Mouse (Mus musculus): ENCODE results near the gene Rpl9-ps6. TPM values are rescaled to one million over a fixed set of nuclear protein-coding genes. Genes with fewer than 3 reads are reported as not detected.
"Not testable (repeated sequence)": the region's sequence is repeated elsewhere in the genome, so short reads cannot be mapped to it uniquely, and the experiment has no call there.

Rpl9-ps6 gene
- total RNA-seq, 2 experiments from 2014 or later = 57.3 to 98.9 TPM

- no peak for DNase-seq (ENCODE audit: low spot score in 2 of 2)
Measured at GRCm38 (mm10) chr19:32484941-32485660, 18.7 kb upstream of the Rpl9-ps6 start.

GRCm38 (mm10) chr19:32481511-32481910 lies 15.1 kb upstream of the Rpl9-ps6 start:
- no peak for DNase-seq (ENCODE audit: low spot score in 2 of 2)

DNA sequence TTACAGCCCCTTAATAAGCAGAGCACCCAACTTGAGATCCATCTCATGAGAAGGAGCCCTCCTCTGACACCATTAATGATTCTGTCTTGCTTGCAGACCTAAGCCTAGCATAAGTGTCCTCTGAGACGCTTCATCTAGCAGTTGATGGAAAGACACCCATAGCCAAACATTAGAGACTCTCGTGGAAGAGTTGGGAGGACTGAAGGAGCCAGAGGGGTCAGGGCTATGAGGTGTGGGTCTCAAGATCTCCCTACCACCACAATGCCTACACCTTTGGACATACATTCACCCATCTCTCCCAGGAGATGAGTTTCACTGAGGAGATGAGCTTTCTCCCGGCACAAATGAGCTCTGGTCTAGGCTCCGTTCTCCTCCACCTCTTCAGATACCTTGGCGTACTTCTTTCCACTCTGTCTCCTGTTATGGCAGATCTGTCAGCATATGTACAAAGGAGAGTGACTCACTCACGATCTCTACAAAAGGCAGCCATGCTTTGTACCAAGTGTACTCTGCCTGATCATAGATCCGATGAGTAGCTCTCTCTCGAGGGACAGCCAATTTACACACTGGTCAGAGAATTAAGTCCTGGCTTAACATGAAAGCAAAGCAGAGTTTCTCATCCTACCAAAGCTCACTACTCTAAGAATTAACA lies 14.5 kb upstream of the Rpl9-ps6 start:
- DNase-seq (ENCODE audit: low spot score in 2 of 2) = no peak

DNA sequence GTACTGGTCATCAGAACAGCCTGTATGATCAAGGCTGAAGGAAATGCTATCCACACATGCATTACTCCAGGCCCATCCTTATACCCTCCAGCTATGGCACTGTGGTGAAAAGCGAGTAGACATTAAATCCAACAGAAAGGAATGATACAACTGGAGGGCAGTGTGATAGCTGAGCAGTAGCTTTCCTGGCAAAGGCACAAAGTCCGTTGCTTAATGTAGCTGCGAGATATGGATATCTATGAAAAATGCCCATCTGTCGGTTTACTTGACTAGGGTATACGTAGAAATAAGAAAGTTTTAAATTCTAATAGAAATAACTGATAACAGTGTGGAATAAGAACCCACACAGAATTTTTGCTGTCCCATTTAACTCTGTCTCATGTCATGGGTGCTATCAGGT lies 13.9 kb upstream of the Rpl9-ps6 start:
- DNase-seq (ENCODE audit: low spot score in 2 of 2) = no peak

GRCm38 (mm10) chr19:32476712-32477052 lies 10.3 kb upstream of the Rpl9-ps6 start:
- no peak for DNase-seq (ENCODE audit: low spot score in 2 of 2)

GRCm38 (mm10) chr19:32476016-32476711 lies 9.8 kb upstream of the Rpl9-ps6 start:
- DNase-seq (ENCODE audit: low spot score in 2 of 2) = no peak

DNA sequence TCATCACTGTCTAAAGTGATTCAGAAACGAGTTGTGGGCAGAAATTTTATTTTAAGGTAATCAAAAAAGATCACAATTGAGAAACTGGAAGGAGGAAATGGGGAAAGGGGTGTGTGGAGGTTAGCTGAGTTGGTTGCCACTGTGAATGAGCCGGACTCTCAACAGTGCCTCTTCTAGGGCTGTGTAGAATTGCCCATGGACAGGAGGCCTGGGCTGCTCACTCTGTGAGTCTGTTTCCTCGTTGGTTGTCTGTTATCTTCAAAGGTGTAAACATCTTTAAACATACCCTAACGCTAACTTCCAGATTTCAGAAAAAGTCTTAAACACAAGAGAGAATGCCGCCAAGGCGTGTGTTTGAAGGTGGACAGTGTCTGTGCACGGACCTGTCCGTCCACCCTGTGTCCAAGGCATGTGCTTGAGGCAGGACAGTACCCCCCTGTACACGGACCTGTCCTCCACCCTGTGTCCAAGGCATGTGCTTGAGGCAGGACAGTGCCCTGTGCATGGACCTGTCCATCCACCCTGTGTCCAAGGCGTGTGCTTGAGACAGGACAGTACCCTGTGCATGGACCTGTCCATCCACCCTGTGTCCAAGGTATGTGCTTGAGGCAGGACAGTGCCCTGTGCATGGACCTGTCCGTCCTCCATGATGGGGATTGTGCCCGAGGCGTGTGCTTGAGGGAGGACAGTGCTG lies 4.3 kb upstream of the Rpl9-ps6 start:
- DNase-seq (ENCODE audit: low spot score in 2 of 2) = no peak

- peak; percentile 26 to 32 for DNase-seq (ENCODE audit: low spot score in 2 of 2)
Measured at GRCm38 (mm10) chr19:32470059-32470497, 3.7 kb upstream of the Rpl9-ps6 start.

DNA sequence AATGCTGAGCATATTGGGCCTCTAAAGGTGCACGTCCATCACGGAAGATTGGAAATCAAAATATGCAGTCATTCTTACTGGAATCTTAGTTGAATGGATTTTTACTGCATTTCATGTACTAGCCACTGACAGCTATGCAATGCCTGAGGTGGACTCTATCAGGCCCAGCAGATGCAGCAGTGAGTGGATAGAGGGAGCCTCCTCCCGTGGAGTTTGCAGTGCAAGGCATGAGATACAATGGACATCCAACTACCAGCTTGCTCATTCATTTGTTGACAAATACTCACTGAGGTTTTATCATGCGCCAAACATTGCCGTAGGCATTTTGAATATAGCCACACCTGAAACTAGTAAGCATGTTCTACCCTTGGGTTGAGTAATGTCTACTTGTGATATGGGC lies 947 bp upstream of the Rpl9-ps6 start:
- no peak for DNase-seq (ENCODE audit: low spot score in 2 of 2)

- no peak for DNase-seq (ENCODE audit: low spot score in 2 of 2)
Measured at GRCm38 (mm10) chr19:32465228-32465627, 1.1 kb downstream of the Rpl9-ps6 start.

DNA sequence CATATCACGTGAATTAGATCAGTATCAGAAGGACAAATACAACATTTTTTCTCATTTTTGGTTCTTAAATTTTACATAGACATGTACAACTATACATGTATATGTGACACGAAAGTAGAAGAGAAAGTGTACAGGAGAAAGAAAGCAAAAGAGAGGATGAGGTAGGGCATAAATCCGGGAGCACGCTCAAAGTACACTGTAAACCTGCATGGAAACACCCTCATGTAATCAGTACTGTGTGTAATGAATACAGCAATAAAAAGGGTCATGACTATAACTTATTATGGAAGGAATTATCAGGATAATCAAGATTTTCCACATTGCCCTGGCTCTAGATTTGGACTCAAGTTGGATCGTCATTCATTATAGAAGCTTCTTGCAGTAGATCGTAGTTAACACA lies 3.3 kb downstream of the Rpl9-ps6 start:
- DNase-seq (ENCODE audit: low spot score in 2 of 2) = no peak

DNA sequence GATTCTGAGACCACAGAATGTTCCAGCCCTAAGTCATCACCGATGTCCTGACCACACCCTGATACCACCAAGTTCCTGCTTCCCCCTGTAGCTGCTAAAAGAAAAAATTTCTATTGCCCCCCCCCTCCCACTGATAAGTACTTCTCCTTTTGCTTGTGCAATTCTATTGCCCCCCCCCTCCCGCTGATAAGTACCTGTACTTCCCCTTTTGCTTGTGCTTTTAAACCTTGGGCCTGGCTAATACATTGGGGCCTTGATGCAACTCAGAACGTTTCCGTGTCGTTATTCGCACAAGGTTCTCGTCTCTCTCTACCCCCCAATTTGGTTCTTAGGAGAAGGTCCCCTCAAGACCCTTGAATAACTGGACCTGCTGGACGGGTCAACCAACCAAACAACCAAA lies 8.7 kb downstream of the Rpl9-ps6 start:
- DNase-seq (ENCODE audit: low spot score in 2 of 2) = not testable (repeated sequence)

DNA sequence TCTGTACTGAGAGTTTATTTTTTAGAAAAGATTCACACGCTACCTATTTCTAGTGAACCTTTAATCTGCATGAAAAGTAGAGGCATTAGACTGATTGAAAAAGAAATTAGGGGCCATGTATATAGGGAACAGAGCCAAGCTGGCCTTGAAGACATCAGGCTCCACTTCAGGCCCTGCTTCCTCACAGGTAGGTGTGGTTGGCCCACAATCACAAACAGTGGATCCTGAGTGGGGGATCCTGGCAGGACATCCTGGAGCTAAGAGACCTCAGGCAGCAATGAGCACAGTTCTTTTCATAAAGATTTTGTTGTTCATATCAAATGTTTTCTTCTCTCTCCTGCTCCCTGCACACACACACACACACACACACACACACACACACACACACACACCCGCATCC lies 9.6 kb downstream of the Rpl9-ps6 start:
- no peak for DNase-seq (ENCODE audit: low spot score in 2 of 2)

DNA sequence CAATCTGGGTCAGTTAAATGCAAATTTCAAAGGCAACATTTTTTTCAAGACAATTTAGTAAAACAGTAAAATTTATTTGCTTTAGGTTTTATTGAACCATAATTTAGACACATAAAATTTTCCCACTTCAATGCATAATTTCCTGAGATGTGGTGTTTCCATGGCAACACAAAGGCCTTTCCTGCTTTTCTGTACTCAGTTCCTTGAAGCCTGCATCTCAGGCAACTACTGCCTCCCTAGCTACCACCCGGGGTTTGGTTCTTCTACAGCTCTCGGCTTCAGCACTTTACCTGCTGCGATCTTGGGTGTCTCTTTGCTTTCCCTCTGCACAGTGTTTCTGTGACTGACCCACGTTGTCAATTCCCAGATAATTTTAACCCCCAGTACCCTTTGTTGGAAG lies 14.1 kb downstream of the Rpl9-ps6 start:
- DNase-seq (ENCODE audit: low spot score in 2 of 2) = no peak

GRCm38 (mm10) chr19:32448931-32449330 lies 17.4 kb downstream of the Rpl9-ps6 start:
- no peak for DNase-seq (ENCODE audit: low spot score in 2 of 2)

- DNase-seq (ENCODE audit: low spot score in 2 of 2) = peak; percentile 44 to 51
Measured at GRCm38 (mm10) chr19:32441568-32441967, 24.8 kb downstream of the Rpl9-ps6 start.

GRCm38 (mm10) chr19:32439356-32439755 lies 27.0 kb downstream of the Rpl9-ps6 start:
- no peak for DNase-seq (ENCODE audit: low spot score in 2 of 2)

- no peak for DNase-seq (ENCODE audit: low spot score in 2 of 2)
Measured at GRCm38 (mm10) chr19:32425856-32426255, 40.5 kb downstream of the Rpl9-ps6 start.

DNA sequence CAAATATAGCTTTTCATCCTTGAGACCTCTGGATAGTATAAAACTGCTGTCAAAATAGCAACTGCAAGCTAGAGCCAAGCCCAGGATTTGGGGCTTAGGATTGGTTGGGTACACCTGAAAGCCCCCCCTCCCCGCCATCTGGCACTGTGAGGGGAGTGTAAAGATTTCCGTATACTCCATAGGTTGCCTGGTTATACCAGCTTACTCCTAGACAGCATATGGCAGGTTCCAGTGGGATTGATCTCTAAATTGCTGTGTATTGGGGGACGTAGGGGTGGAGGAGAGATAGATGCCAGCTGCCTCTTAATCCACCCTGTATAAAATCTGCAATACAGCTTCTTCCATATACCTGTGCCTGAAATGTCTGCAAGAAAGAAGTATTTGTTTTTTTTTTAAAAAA lies 41.7 kb downstream of the Rpl9-ps6 start:
- DNase-seq (ENCODE audit: low spot score in 2 of 2) = no peak

DNA sequence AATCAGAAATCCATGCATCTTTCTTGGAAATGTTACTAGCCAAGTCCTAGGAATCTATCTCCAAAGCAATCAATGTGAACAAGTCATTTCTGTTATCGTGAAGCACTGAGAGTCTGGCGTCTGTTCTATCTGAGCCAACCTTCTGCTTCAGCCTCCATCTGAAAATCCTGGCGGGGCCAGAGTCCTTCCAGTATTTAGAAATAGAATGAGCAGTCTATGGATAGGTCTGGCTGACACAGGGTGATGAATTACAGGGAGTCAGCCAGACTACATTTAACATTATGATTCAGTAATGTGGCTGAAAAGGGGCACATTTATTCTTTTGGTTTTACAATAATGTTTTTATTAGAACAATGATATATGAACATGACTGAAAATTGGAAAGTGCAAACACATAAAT lies 47.3 kb downstream of the Rpl9-ps6 start:
- DNase-seq (ENCODE audit: low spot score in 2 of 2) = no peak

GRCm38 (mm10) chr19:32416692-32417317 lies 49.6 kb downstream of the Rpl9-ps6 start:
- no peak for DNase-seq (ENCODE audit: low spot score in 2 of 2)
